Mouse (Mus musculus) right cerebral cortex, postnatal 10 days (tissue): Measurements from ENCODE around the gene Spata1.

ENCODE experiments used
- DNase-seq, 2 experiments: peaks; one replicate each; pipeline ENCODE4 v3.0.0; 2021; ENCODE audit warnings: low spot score in 2 of 2

Spata1 gene

DNA sequence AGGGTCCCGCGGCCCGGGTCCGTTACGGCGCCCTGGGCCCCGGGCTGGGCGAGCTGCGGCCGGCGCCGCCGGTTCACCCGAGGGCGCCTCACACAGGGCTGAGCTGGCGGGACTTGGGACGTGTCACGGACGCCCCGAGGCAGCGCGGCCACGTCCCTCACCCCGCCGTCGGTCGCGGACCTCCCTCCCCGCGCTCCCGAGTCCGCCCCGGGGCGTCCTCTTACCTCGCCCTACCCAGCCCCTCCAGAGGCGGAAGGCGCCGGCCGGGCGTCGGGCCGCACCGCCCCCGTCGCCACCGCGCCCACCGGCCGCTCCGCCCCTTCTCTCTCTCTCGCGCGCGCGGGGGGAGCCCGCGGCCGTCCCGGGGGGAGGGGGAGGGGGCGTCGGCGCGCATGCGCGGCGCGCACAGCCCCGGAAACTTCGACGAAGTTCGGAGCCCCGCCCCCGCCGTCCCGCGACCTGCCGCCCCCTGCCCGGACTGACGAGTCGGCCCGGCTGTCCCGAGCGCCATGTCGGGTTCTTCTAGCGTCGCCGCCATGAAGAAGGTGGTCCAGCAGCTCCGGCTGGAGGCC, at the start of gene Spata1, which contains the start of gene Gng5:
TSS of gene Spata1 (minus strand) at position 323 of the 572 bp plus-strand sequence.
TSS of gene Gng5 (plus strand) at position 377 of the 572 bp plus-strand sequence.
- peak; percentile 78 to 82 for DNase-seq

DNA sequence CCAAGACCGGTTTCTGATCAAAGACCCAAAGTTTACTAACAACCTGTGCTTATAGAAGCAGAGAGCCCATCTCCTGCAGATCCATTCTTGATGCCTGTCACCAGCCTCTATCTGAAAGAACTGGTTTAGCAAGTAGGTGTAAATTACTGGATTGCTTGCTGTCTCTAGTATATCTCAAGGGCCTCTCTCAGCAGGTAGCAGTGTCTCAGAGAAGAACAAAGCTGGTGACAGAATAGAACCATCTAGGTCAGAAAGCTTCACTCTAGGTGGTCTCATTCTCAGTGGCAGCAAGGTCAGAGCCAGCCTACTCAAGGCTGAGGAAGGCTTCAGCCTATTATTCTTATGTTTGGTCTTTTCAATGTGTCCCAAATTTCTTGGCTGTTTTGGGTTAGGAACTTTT, 44.1 kb upstream of the Spata1 start:
- DNase-seq = no peak

DNA sequence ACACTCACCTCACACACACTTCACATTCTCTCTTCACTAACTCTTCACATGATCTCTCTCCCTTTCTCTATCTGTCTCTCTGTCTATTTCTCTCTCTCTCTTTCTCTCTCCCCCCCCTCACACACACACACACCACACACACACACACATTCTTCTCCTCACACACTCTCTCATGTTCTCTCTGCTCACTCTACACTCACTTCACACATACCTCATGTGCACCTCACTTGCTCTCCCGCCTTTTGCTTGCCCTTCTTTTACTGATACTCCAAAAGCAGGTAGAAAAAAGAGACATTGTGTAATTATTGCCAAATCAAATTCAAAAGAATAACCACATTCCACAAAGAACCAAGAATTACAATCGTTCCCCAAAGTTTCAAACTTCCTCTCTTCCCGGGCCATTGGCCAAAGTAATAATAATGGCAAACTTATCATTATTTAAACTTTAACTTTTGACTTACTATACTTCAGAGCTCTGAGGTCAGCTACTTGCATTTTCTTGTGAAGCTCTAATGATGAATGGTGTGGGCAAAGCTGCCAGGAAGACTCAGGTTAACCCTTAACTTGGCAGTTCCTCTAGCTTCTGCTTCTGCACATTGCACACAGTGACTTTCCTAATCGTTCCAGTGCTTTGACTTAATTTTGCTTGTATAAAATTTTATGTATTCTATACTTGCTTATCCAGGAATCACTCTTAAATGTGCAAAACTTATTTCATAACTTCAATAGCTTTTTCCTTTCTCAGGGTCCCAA, 41.1 kb upstream of the Spata1 start:
- no peak for DNase-seq

DNA sequence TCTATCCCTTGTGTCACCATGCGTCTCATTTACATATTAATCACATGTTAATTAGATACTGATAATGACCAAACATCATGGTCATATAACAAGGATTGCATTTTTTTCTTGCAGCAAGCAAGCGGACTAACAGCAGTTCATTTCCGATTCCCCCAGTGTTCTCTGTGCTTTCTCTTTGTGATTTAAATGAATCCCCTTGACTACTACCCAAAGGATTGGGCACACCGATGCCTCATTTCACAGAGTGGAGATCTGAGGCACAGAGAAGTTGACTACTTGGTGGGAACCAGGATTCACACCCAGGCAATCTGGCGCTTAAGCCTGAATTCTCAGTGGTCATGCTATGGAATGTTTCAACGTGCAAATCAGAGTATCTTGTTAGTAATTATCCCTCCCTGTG, 35.4 kb upstream of the Spata1 start:
- DNase-seq = no peak

DNA sequence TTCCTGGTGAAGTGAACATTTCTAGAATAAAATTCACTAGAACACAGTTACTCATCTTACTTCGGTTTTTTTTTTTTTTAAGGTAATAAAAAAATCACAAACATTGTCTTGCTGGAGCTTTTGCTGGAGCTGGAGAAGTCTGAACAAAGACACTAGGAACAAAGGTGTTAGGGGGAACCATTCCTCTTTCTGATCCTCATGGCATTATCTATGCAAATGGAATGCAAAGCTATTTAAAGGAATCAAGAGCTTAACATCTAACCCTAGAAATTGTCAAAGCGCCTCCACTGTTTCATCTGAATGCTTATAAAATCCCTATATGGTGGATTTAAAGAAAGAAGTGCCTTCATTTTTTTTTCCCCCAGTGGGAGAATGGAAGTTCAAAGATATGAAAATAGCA, 28.8 kb upstream of the Spata1 start:
- no peak for DNase-seq

DNA sequence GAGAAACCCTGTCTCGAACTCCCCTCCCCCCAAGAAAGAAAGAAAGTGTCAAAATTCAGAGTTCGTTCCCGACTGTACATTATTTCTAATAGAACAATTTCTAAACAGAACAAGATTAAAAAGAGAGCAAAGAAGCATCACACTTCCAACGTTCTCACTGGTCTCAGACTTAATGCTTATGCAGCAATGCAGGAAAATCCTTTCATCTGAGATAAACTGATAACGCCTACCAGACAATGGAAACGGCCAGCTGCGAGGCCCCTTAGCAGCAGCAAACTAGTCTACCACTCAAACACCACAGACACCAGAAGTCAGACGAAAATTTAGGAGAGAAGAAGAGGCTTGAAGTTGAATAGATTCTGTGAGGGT, 22.1 kb upstream of the Spata1 start:
- DNase-seq = no peak

DNA sequence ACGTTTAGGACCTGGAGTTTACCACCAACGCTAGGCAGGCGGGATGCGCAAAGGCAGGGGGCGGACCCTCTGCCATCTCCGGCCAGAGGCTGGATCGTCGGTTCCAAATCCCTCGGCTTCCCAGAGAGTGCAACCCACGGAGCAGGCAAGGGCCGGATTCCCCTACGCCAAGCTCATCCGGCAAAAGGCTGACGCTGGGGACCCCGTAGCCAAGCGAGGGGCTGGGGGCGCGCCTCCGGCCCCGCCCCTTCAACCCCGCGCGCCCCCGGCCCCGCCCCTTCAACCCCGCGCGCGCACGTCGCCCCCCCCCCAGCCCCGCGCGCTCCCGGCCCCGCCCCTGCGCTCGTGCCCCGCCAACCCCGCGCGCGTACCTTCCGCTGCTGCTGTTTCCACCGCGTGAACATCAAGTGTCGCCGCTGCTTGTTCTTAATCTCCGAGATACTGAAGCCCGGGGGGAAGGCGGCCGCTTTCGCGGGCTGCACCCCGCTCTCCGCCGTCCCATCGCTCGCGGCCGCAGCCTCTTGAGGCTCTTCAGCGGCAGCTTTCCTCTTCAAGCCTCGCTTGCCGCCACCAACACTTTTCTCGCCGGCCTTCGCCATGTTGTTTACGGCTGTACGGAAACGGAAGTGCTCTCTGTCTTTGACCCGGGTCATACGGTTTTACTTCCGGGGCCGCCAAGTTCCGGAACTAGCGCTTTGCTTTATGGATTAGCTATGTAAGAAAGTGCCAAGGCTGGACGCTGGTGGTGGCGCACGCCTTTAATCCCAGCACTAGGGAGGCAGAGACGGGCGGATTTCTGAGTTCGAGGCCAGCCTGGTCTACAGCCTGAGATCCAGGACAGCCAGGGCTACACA, 21.5 kb upstream of the Spata1 start, which contains the start of gene Rpf1:
TSS of gene Rpf1 (minus strand) at position 632 of the 854 bp plus-strand sequence.
- DNase-seq = peak; percentile 93 to 96

DNA sequence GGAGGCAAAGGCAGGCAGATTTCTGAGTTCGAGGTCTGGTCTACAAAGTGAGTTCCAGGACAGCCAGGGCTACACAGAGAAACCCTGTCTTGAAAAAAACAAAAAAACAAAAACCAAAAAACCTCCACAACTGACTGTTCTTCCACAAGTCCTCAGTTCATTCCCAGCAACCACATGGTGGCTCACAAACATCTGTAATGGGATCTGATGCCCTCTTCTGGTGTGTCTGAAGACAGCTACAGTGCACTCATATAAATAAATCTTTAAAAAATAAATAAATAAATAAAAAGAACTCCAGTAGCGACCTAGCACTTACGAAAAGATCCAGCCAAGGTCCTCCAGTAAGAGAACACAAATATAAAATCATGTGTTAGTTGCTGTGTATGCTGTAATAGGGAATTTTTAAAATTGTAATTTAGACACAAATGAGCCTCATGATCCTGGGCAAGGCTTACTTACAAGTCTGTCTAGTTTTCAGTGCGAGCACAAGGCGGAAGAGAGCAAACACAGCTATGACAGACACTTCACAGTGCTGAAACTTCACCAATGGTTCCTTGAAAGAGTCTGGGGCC, 20.8 kb upstream of the Spata1 start:
- no peak for DNase-seq

DNA sequence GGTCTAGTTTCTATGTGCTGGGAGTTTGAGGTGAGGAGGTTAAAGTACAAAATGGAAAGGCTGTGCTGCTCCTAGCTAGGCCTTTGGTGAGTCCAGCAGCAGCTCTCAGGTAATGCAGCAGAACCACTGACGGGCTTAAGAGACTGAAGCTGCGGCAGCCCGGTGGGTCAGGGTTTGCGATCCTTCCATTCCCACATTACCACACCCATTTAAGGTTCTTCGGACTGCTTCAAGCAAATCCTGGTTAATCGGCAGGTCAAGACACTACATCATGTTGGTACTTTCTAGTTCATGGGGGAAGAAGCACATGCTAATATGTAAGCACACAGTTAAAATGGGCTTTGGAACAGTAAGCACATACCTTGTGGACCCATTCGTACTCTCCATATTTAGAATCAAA, 7.2 kb upstream of the Spata1 start:
- no peak for DNase-seq

DNA sequence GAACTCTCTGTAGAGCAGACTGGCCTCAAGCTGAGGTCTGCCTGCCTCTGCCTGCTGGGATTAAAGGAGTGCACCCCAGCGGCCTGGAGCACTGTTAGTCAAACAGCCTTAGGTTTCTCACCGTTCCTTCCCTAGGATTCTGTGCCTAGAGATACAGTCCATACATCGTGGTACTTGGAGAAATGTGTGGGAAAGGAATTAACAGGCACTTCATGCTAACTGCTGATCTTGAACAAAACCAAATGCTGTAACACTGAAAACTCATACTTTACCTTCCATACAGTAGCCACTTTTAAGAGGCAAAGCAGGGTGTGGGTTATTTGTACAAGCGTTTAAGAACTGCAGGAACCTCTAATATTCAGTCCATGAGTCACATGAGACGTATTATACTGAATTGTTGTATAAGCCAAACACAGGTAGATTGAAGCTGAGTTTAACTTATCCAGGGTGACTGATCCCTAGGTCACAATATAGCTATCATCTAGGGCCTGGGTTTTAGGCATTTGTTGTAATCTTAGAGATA, 2.1 kb upstream of the Spata1 start:
- no peak for DNase-seq

DNA sequence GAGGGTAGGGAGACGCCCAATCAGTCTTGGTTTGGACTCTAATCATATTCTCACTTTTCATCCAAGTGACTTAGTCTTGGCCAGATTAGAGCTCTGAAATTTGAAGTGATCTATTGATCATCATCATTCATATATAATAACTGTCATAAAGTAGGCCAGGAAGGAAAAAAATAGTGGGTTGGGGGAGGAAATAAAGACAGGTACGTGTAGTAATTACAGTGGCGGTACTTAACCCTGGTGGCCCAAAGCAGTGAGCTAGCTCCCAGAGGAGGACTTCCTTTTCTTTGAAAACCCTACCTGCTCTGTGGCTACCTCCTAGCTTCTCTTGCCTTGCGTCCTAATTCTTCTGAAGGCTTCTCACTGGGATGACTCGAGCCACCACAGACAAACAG, 1.3 kb upstream of the Spata1 start:
- no peak for DNase-seq

DNA sequence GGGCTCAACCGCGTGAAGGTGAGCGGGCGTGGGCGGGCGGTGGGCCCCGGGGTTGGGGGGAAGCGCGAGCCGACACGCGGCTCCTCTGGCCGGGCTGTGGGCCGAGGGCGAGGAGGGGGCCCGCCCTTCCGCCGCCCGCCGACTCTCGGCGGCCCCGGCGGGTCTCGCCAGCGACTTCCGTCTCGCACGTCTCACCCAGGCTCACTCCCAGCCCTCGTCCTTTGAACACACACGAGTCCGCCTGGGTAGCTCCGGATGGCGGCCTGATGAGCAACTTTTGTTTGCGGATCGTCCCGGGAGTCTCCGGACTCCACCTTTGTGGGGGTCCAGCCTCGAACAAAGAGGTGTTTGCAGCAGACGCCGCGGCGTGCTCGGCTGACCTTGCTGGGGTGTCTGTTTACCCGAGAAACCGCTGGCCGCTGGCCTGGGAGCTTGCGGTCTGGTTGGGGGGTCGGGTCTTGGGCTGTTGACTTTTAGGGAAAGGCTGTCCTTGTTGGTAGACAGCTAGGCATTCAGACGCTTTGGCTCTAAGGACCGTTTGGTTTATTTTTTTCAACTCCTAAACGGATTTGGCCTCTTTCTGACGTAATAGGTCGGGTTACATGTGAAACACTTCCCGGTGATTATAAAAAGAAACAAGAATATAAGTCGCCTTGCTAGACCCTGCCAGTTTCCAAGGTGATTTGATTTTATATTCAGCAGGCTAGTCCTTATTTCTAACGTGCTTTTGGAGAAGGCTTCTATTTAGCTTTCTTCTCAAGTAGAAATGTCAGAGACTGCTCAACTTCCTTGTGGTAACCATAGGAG, 653 bp upstream of the Spata1 start:
- DNase-seq = peak; percentile 51 to 56

DNA sequence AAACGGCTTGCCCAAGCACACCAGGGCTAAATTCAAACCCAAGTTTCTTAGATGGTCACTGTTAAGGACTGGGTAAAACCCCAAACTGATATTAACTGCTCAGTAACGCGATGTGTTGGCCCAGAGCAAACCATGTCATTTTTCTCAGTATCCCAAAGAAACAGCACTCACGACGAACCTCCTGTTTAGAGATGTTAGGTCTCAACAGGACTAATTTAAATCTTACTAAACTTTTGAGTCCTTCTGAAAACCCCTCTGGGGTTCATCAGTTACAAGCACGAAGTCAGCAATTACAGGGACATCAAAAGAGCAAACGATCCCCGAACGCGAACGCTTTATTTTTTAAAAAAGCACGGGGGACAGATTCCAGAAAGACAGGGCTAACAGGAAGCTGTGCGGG, 564 bp downstream of the Spata1 start:
- DNase-seq = no peak

DNA sequence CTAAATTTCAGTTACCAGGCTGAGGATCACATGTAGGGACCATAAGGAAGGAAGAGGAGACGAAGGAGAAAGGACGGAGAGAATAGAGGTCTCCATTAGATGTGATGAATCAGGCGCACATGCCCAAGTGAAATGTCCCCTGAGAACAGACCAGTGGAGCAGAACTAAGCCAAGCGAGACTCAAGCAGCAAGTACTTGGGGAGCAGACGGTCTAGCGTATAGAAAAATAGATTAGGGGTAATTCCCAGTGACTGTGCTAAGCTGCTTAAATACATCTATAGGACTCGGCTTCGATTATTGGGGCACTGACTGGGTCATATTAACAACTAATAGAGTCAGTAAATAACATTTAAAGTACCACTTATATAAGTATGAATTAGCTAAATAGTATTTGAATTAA, 4.6 kb downstream of the Spata1 start:
- DNase-seq = no peak

DNA sequence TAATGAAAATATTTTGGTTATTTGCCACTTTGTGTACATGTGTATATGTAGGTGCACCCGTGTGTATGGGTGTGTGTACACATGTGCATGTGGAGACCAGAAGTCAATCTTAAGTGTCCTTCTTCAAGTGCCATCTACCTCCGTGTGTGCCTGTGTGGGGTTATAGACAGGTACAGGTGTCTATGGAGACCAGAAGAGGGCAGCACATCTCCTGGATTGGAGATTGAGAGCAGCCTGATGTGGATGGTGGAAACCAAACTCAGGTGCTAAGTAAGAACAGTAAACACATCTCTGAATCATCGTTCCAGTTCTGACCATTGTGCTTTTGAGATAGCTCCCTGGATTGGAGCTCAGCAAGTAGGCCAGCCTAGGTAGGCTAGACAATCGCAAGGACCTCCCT, 13.1 kb downstream of the Spata1 start:
- DNase-seq = no peak

DNA sequence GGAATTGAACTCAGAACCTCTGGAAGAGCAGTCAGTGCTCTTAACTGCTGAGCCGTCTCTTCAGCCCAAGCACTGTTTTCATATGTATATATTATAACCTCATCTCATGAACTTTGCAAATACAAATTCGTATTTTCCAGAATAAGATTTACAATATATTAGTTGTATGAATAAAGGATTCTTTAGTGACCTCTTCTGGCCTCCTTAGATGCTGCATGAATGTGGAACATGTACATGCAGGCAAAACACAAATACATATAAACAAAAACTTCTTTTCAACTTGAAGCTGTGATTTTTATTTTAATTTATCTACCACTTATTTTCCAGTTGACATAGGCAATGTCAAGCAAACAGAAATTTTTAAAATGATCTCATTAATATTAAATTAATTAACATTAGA, 17.5 kb downstream of the Spata1 start:
- DNase-seq = no peak

DNA sequence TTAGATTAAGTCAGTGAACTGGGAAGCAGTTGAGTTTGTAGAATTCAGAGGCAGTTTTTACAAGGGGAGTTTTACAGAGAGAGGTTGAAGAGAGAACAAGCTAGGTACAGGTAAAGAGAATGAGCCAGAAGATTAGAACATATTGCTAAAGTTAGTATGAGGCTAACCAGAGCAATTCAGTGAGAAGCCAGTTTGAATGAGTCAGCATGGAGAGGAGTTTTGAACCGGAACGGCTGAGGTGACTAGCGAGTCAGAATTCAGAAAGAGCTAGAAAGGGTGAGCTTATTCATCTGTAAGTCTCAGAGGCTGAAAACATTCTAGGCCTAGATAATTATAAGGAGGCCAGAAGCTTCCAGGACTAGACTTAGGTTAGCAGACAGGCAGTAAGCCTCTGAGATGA, 25.1 kb downstream of the Spata1 start:
- no peak for DNase-seq

DNA sequence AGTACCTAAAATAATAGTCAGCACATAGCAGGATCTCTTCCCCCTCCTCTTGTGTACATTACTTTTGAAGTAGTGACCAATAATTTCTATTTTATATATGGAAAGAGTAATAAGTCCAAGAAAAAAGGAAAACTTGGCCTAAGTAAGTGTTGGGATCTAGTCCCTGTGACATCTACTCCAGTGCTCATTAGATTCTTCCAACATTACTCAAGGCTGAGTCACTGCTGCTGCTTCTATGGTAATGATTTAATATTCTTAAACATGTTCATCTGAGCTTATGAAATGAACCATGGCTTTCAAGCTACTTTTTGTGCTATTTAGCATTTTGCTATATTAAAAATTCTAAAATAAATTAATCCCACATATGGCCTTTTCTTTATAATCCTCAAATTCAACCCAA, 25.8 kb downstream of the Spata1 start:
- no peak for DNase-seq

DNA sequence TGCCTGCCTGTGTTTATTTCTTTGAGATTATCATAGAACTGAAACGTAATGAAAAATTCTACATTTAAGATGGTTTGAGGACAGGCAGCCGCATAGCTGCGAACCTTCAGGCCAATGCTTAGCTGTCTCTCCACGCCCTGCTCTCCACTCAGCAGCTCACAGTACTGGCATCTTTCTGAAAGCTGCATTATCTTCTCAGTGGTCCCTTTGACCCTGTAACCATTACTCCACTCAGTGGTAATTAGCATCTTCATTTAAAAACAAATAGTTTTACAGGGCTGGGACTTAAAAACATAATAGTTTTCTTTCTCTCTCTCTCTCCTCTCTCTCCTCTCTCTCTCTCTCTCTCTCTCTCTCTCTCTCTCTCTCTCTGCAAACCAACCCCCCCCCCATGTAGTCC, 26.9 kb downstream of the Spata1 start:
- DNase-seq = no peak

DNA sequence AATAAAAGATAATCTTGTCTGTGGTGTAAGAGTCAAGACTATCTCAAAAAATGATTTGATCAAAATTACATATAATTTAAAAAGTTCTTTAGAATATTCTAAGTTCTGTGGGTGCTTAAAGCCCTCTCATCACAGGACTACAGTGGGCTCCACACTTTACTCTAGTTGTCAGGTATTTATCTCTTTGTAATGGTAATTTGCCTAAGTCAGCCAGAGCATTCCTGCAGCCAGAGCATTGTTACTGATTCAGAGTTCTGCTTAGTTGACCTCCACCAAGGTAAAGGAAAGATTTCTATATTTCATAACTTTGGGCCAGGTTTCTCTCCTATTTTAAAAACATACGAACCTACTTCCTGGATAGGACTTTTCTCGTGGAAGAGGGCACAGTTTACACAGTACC, 30.3 kb downstream of the Spata1 start:
- DNase-seq = no peak

DNA sequence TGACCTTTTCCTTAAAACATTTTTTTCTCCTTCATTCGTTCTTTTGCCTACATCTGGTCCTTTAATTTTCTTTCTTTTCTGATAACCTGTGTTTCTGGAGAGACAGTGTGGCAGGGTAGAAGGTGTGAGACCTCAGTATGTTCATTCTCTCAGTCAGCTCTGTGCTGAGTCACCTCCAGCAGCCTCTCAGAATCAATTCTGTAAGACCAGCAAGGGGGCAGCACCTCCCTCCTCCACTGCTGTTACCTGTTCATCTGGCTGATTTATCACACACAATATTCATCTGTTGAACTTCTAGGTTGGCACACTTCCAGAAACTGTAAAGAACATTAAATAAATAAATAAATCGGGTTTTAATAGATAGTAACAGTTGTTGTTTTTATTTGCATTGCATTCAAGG, 36.6 kb downstream of the Spata1 start:
- no peak for DNase-seq
